Mouse (Mus musculus): ENCODE data around the gene Akap13.
A peak's percentile ranks its signal among the peaks of the same experiment; 100 is the strongest.
"Not testable (repeated sequence)": the region's sequence is repeated elsewhere in the genome, so short reads cannot be mapped to it uniquely, and the experiment has no call there.

The Akap13 gene

DNA sequence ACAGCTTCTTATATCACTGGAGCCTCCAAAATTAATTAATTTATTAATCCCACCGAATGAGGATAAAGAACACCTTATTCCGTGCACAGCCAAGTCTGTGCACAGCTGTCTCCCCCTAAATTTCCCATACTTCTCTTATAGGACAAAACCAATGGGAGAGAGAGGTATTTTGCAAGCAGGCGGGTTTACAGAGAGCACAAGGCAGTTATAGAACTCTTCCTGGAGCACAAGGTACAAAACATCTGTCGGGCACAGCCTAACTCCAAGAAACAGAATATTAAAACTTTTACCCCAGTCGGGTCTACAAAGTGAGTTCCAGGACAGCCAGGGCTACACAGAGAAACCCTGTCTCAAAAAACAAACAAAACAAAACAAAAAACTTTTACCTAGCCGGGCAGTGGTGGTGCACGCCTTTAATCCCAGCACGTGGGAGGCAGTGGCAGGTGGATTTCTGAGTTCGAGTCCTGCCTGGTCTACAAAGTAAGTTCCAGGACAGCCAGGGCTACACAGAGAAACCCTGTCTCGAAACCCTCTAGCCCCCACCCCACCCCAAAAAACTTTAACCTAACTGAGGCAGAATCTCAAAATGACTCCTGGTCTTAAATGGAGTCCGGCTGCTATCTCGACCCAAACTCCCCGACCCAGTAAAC is 326.1 kb downstream of the Akap13 start:
- DNase-seq: no peak

DNA sequence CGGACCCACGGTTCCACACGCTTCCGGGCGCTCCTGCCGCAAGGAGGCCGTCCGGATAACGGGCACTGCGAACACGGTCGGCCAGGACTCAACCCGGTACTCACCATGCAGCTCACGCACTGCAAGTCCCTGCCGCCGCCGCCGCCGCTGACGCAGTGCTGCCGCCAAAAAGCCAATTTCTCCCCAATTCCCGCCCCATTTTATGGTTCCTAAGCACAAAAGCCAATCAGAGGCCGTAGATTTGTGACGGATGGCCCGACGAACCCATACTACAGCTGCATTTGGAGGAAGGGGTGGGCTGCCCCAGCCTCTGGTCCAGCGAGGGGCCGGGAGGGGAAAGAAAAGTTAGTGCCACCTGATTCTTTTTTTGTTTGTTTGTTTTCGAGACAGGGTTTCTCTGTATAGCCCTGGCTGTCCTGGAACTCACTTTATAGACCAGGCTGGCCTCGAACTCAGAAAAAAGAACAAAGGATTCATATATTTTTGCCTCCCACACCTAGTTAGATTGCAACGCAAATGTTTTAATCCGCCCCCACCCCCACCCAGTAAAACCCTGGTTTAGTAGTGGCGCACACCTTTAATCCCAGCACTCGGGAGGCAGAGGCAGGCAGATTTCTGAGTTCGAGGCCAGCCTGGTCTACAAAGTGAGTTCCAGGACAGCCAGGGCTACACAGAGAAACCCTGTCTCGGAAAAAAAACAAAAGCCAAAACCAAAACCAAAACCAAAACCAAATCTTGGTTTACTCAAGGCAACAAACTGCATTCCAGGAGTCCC is 326.8 kb downstream of the Akap13 start:
- peak; percentile 56 to 71 for DNase-seq

DNA sequence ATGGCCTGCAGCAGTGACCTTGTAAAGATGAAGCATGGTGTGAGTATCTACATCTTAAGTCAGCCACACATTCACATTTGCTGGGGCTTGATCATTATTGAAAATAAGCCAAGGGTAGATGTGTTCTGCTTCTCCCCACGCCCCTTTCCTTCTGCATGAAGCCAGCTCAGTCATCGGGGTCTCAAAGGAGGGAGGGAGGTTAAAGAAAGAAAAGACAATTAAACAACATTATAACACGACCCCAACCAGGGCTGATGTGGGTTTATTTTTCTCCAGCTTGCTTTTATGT is 327.3 kb downstream of the Akap13 start:
- DNase-seq: no peak

DNA sequence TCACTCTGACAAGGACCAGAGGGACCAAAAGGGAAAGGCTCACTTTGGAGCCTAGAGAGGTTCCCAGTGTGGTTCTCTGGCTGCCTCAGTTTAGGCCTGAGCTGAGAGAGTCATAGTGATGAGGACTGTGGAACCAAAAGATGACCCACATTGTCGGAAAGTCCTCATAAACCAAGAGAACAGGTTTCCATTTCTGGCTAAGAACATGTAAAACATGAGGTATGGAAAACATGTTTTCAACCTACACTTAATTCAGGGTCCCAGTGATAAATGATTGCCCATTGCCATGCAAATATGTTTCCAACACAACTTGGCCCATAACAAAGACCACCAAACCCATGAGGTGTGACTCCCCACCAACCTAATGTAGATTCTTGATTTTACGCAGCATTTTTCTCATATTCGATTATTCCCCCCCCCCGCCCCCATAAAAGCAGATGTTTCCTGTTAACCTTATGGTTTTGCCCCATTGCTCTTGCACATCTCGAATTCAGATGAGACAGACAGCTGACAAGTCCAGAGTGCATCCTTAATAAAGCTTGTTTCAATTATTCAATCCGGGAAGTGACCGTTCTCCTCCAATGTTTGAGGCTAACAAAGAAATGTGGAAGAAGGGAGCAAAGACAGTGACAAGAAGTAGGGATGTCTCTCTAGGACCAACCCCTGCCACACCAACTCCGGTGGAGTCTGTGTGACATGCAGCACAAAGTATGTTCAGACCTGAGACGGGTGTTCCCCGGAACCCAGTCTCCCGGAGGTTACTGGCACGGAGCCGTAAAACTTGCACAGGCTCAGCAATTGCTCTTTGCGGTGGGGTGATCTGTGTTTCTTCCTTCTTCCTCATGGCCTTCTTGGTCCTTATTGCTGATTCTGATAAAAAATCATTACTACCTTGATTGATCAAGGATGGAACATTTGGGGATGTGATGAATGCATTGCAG is 330.3 kb downstream of the Akap13 start:
- no peak for DNase-seq

DNA sequence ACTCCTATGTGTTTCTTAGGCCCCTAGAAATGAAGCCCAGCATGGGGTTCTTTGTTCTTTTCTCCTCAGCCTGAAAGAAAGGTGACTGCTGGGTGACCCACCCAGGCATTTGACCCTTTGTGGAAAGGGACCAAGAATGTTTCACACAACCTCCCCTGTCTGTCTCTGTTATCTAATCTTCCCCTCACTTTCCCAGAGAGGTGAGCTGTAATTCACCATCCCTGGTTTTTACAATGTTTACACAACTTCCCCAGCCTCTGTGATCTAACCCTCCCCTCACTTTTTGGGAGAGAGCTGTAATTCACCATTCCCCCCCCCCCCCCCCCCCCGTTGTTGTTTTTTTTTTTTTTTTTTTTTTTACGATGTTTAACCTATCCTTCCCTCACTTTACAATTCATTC is 331.5 kb downstream of the Akap13 start:
- no peak for DNase-seq

DNA sequence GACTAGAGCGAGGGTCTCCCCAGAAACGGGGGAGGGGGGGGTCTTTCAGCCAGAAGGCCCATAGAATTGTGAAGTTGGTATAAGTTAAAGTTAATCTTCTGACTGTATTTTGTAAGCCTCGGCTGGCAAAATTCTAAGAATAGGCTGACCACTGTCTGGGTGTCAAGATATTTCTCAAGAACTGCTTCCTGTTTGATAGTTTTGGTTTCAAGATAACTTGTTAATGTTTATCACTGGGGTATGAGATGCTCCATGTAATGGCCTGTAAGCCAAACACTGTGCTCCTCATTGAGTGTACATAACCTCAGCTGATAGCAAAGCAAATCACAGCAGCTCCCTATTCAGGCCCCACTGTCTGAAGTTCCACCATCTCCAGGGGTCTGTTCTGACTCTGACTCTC is 332.0 kb downstream of the Akap13 start:
- no peak for DNase-seq

DNA sequence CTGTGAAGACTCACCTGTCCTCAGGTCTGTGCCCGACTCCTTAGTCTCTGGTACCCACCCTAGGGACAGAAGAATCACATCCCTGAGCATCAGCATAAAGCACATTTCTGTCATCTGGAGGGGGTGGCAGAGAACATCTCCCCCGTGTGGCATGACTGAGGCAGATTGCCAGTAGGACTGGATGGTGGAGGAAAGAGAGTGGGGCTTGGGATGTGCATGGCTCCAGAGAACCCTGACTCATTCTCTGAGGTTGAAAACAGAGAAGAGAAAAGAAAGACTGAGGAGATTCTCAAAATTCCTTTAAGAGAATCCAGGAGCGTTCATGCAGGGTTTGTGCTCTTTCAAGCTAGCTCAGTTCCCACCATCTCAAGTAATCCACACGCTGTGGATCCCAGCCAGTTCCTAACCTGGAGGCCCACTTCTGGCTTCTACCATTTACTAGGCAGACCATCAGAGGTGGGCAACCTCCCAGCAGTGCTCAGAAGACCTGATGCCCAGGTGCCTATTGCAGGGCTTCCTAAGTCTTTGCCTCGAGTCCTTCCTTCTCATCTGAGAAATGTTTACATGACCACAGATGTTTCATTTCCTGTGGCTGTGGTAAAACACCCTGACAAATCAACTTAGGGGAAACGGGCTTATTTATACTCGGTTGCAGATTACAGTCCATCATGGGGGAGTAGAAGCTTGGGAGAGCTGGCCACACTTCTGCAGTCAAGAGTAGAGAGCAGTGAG is 332.9 kb downstream of the Akap13 start:
- not testable (repeated sequence) for DNase-seq

DNA sequence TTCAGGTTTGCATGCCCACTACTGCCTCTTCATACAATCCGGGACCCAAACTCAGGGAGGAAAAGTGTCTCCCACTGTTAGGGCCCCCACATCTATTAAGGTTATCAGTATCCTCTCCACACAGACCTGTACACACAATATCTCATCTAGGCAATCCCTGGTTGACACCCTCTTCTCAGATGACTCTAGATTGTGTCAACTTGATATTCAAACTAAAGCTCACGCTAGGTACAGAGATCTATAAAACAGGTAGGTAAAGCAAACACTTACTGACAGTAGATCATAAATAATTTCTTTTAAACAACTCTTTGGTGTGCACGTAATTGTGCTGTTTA is 333.4 kb downstream of the Akap13 start:
- DNase-seq: not testable (repeated sequence)

DNA sequence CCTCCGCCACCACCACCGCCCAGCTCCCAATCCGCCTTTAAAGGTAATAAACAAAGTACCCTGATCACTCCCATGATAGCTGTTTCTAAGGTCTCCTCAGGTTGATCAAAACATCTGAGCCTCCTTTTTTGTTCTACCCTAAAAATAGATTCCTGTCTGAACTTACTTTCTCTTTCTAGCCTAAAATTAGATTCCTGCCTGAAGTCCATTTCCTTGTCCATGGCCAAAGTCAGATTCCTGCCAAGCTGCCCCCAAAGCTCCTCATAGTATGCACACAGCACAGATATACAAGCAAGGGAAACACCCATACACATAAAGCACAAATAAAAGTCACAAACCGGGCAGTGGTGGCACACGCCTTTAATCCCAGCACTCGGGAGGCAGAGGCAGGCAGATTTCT is 334.4 kb downstream of the Akap13 start:
- DNase-seq: no peak

DNA sequence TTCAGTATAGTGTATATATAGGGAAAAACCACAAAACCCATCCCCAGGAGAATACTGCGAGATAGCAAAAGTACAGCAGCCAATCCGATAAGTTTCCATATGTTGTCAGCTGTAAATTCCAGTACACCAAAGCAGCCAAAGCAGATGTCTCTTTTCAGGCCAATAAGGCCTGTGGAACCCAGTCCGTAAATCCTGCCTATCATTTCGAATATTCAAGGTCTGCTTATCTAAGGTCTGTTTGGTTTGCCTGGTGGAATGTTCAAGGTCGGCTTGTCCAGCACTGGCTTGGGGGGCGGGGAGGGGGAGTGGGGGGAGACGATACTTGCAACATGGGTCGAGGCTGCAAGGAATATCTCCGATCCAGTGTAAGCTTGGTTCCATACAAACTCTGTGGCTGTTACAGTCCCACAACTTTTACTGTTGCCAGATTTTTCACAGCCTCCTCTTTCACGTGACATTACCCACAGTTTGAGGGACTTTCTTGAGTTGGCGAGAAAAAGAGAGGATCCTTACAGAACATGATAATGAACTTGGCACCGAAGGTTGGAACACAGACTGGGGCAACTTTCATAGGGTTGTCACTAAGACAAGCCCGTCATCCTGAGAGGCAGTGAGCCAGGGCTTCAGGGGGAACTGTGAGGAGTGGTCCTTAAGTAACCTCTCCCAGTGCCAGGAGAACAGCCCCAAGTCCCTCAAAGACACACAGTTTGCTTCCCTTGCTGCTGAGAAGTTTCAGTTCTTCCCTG is 335.9 kb downstream of the Akap13 start:
- not testable (repeated sequence) for DNase-seq

DNA sequence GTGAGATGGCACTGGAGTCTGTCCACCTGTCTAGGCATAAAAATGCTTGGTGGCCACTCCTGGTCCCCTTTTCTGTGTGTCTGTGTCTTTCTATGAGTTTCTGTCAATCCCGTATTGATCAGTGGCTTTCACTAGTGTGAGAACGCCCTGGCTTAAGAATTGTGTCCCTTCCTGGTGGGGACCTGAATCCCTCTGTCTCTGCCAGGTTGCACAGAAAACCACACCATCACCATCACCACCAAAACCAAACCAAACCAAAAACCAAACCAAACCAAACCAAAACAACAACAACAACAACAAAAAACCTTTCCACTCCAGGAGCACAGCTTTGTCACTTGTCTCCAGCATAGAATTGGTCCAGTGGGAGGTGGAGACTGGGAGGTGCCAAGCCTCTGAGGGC is 337.8 kb downstream of the Akap13 start:
- DNase-seq: no peak

DNA sequence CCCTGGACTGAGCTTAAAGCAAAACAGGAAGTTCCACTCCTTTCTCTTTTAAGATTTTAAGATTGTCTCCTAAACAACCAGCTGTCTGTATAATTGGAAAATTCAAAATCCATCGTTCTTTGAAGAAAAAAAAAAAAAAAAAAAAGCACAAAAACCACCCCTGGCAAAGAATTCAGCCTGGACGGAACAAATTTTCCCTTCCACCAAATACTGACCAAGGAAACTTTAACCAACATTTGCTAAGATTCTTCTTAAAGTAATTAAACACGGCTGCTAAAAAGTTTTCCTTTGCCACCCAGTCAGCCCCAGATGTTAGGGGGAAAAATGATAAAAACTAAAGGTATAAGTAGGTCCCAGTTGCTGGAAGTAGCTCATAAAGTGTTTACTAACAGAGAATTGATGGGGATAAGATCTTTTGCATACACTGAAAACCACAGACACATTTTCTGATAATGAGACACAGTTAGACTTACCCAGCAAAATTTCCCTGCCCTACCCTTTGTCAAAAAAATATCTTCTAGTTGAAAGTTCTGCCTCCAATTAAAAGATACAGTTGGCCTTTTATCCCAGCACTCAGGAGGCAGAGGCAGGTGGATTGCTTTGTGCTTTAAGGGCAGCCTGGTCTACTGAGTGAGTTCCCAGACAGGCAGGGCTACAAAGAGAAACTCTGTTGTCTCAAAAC is 338.5 kb downstream of the Akap13 start:
- no peak for DNase-seq

DNA sequence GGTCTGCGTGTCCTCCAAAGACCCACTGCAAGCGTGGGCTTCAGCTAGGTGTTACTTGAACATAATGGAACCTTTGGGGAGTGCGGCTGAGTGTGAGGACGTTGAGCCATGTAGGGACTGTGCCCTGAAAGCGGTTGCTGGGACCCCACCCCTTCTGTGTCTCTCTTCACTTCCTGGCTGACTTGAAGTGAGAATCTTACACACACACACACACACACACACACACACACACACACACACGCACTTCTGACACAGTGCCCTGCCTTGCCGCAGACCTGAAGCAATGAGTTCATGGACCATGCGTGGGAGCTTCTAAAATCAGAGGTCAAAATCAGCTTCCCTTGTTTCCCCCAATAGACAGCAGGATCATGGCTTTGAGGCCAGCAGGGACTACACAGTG is 339.8 kb downstream of the Akap13 start:
- DNase-seq: no peak

DNA sequence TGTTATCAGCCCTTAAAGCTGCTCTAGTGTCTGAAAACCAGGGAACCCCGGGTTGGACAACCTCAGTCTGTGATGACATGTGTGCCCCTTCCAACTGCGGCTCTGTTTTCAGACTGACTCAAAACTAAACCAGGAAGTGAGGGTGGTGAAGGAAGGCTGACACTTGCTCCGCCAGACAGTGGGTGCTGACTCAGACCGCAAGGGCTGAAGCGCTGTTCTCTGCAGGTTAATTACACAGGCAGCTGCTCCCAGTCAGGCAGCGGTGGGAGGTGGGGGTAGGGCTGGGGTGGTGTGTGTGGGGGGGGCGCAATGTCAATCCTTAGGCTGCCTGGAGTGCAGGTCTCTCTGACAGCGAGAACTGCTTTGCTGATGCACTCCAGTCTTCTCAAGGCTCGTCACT is 341.1 kb downstream of the Akap13 start:
- DNase-seq: no peak

DNA sequence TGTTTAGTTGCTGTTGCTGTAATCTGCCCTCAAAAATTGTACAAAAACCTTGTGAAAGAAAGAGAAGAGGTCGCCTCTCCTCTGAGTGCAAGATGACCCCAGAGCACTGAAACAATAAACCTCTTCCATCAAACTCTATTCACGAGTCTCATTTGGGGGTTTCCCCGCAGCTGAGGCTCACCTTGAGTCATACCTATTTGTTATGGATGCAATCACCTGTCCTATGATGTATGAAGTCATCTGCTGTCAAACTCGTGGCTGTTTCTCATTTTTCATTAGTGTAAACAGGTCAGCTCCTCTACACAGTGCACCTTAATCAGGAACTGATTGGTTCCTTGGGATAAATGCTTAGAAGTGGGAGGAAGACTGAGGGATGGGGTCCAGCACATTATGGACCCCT is 345.2 kb downstream of the Akap13 start:
- no peak for DNase-seq

DNA sequence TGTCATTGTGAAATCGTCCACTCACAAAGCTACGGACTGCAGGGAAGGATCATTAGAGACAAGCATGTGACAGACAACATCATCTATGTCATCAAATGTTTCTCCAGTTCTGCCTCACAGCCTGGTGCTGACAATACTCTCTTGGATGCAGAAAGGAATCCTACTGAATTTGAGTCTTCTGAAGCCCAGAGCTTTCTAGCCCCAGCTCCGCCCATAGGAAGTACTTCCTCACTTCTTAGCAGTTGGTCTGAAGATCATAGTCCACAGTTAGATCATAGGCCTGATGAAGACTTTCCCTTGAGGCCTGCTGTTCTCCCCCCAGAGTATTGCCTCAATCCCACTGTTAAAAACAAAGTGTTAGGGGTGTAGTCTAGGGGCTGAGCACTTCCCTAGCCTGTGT is 345.7 kb downstream of the Akap13 start:
- DNase-seq: no peak

DNA sequence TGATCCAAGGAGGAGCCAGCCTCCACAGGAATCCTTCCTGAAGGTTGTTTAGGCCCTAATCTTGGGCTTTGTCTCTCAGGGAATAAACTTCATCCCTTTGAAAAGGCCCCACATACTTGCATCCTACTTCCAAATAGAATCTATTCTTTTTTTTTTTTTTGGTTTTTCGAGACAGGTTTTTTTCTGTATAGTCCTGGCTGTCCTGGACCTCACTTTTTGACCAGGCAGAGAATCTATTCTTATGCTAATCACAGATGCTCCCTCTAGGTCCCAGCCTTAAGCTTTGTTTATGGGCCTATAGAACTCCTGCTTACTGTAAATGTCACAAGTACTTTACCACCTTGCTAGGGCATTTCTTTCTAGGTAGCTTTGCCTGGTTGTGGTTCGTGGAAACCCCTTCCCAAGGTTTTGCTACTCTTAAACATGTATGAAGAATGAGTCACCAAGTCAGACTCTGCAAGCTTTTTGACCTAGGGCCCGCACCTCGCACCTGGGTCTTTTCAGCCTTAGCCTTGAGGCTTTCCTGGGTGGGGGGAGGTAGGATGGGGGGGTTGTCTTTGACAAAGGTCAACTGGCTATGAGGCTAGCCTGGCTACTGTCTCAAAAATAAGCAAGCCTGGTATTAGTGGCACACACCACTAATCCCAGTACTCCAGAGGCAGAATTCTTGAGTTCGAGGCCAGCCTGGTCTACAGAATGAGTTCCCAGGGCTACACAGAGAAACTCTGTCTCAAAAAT is 346.5 kb downstream of the Akap13 start:
- DNase-seq: no peak

DNA sequence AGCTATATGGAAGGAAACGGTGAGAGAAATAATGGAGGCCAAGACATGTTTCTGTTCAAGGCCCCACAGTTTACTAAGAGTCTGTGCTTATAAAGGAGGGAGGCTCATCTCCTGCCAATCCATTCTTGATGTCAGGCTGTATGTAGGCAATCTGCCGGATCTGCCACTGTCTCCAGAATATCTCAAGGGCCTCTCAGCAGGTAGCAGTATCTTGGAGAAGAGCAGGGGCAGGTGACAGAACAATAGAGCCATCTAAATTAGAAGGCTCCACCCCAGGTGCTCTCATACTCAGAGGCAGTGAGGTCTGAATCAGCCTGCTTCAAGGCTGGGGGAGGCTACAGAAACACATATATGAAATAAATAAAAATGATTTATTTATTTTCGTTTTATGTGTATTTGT is 347.6 kb downstream of the Akap13 start:
- DNase-seq: no peak

Data from cerebellum, postnatal 25 days (tissue).